Mouse (Mus musculus) midbrain, embryonic 16.5 days (tissue): ENCODE results near the gene Rpa1. TPM values are rescaled to one million over a fixed set of nuclear protein-coding genes. Genes with fewer than 3 reads are reported as not detected.

Experiments used
- ATAC-seq: fragments of 200-750 bp; cut with Nextera tagmentation; 2 replicates; pipeline ENCODE4 v1.8.0; 2017; ENCODE audit warnings: moderate TSS enrichment
- H3K27ac ChIP-seq: fragments of 300-500 bp; sonication (generic); 2 replicates; pipeline ENCODE4 v1.5.1; 2014; ENCODE audit warnings: mild to moderate bottlenecking, low read length, mixed read lengths
- H3K27me3 ChIP-seq: fragments of 300-500 bp; sonication (generic); 2 replicates; pipeline ENCODE4 v1.6.1; 2014; ENCODE audit warnings: low read depth, low read length, mixed read lengths; ENCODE audit not compliant: control insufficient read depth, insufficient read depth
- H3K36me3 ChIP-seq: fragments of 300-500 bp; sonication (generic); 2 replicates; pipeline ENCODE4 v1.6.1; 2014; ENCODE audit warnings: mild to moderate bottlenecking, low read length, moderate library complexity, mixed read lengths; ENCODE audit not compliant: control insufficient read depth, insufficient read depth
- H3K4me1 ChIP-seq: fragments of 300-500 bp; sonication (generic); 2 replicates; pipeline ENCODE4 v1.6.1; 2014; ENCODE audit warnings: mild to moderate bottlenecking, low read length, mixed read lengths; ENCODE audit not compliant: control insufficient read depth, insufficient read depth
- H3K4me2 ChIP-seq: fragments of 300-500 bp; sonication (generic); 2 replicates; pipeline ENCODE4 v1.6.1; 2014; ENCODE audit warnings: mild to moderate bottlenecking, low read length, mixed read lengths
- H3K4me3 ChIP-seq: fragments of 300-500 bp; sonication (generic); 2 replicates; pipeline ENCODE4 v1.5.1; 2014; ENCODE audit warnings: low read depth, mild to moderate bottlenecking, low read length, moderate library complexity, mixed read lengths
- H3K9ac ChIP-seq: fragments of 300-500 bp; sonication (generic); 2 replicates; pipeline ENCODE4 v1.6.1; 2014; ENCODE audit warnings: low read depth, low read length, mixed read lengths
- H3K9me3 ChIP-seq: fragments of 300-500 bp; sonication (generic); replicated peaks from 2 replicates; pipeline ENCODE4 v1.6.1; 2014; ENCODE audit warnings: mild to moderate bottlenecking, low read length, mixed read lengths; ENCODE audit not compliant: control insufficient read depth, poor library complexity, severe bottlenecking
- WGBS: fragments of 180-500 bp; shearing (Covaris S2); extraction: QIAGEN DNeasy Blood & Tissue Kit; methylation state at CpG from one replicate; pipeline ENCODE4 v1.1.7; 2014; 5-methylcytosine and 5-hydroxymethylcytosine counted together
- polyA plus RNA-seq: library from polyadenylated mRNA; unstranded; fragments of >200 nt; fragmentation: Nextera tagmentation; extraction: Ambion mirVana; gene quantifications from 2 replicates; pipeline ENCODE4 v1.2.1, GENCODE M21; 2015

Gene Rpa1
- polyA plus RNA-seq, 1 experiment from 2014 or later: 50.7 TPM

DNA sequence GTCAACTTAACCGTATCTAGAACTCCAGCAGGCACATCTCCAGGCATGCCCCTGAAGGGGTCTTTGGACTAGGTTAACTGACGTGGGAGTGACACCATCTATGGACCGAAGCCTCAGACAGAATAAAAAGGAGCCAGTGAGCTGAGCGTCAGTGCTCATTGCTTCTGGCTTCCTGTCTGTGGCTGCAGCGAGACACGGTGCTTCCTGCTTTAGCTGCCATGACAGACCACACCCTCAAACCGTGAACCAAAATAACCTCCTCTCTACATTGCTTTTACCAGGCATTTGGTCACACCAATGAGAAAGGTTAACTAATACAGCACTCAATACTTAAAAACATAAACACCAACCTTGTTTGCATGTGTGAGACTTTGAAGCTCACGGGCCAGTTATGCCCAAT, 11.4 kb downstream of the Rpa1 start:
- WGBS: 83% methylated on average over 8 of the region's 8 CpGs
- no peak for ATAC-seq
- H3K9me3 ChIP-seq: no peaks in the 10 kb centered on the region
- H3K4me1 ChIP-seq: no peaks in the 10 kb centered on the region
- H3K36me3 ChIP-seq: peaks cover 12% of the 10 kb centered on the region; the same call in 1 of the 2 replicates
- H3K27ac ChIP-seq: no peak overlapping the region
- H3K4me3 ChIP-seq: no peak overlapping the region
- no peak overlapping the region for H3K9ac ChIP-seq
- no peaks in the 10 kb centered on the region for H3K27me3 ChIP-seq
- no peak overlapping the region for H3K4me2 ChIP-seq

DNA sequence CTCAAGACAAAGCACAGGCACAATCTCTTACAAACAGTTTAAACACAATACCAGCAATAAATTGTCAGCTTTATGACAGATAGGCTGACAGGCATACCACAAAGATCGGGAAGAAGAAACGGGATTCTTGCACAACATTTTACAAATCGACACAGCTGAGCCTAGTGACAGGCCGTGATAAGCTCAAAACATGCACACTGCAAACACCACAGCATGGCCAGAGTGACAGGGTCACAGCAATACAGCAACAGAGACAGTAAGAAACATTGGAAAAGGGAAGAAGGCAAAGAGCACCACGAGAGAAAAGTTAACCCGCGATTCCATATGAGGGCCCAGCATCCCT, 22.2 kb downstream of the Rpa1 start:
- H3K4me2 ChIP-seq: no peak overlapping the region
- H3K36me3 ChIP-seq: 0 out of 2 replicates have a peak, but pooled peaks cover 2% of the 10 kb centered on the region
- 88% methylated on average over 7 of the region's 7 CpGs for WGBS
- H3K4me3 ChIP-seq: no peak overlapping the region
- no peaks in the 10 kb centered on the region for H3K9me3 ChIP-seq
- no peak overlapping the region for H3K9ac ChIP-seq
- no peak for ATAC-seq
- no peak overlapping the region for H3K27ac ChIP-seq
- H3K27me3 ChIP-seq: no peaks in the 10 kb centered on the region
- H3K4me1 ChIP-seq: no peaks in the 10 kb centered on the region

DNA sequence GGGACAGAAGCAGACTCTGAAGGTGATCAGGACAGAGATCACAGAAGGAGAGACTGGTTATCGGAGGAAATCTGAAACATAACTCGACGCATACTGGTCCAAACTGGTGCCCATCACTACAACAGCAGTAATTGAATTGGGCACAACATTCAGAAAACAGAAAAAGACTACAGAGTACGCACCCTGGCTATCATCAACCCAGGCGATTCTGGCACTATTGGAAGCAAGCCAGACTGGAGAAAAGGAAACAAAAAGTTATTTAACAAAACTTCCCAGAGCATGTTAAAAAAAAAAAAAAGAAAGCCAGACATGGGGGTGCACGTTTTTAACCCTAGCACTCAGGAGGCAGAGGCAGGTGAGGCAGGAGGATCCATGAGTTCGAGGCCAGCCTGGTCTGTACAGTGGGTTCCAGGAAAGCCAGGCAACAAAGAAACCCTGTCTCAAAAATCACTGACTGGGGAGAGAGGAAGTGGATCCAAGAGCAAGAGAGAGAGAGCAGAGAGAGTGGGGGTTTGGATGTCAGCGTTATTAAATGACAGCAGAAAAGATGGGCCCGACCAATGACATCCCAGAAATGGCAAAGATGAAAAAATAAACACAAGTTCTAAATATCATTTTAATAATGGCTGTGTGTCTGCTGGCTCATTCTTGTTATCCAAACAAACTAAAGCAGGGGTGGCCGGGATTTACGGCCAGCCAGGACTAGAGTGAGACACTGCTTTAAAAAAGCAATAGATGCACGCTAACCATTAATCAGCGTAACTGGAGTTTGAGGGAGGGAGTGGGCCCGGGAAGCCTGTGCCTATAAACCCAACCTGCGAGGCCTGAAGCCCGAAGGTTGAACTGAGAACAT, 22.8 kb downstream of the Rpa1 start:
- no peak for ATAC-seq
- Histone ChIP-seq H3K9me3 (no peaks in the 10 kb centered on the region), H3K27me3 (no peaks in the 10 kb centered on the region), H3K4me1 (no peaks in the 10 kb centered on the region), H3K4me3 (no peak overlapping the region), H3K27ac (no peak overlapping the region), H3K36me3 (0 out of 2 replicates have a peak, but pooled peaks cover 2% of the 10 kb centered on the region), H3K4me2 (no peak overlapping the region), H3K9ac (no peak overlapping the region)
- WGBS: 83% methylated on average over 16 of the region's 16 CpGs

DNA sequence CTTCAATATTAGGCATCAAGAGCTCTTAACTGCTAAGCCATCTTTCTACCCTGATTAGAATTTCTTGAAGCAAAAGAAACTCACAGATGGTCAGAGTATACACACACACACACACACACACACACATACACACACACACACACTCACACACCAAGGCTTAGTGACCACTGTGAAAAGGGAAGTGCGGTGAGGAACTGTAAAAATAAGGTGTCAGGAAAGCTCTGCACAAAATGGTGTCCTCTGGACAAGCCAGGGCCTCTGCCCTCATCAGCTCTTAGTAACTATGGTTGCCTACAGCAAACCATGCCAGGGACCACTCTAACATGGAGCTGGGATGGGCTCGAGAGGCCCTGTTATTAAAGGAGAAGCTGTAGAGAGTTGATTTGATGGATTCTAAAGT, 23.7 kb downstream of the Rpa1 start:
- WGBS: 93% methylated on average over 2 of the region's 2 CpGs
- peaks cover 2% of the 10 kb centered on the region; the same call in 1 of the 2 replicates for H3K4me1 ChIP-seq
- H3K9ac ChIP-seq: no peak overlapping the region
- no peak overlapping the region for H3K27ac ChIP-seq
- no peak overlapping the region for H3K4me2 ChIP-seq
- H3K36me3 ChIP-seq: 0 out of 2 replicates have a peak, but pooled peaks cover 2% of the 10 kb centered on the region
- no peak overlapping the region for H3K4me3 ChIP-seq
- no peak for ATAC-seq
- H3K9me3 ChIP-seq: no peaks in the 10 kb centered on the region
- H3K27me3 ChIP-seq: no peaks in the 10 kb centered on the region

DNA sequence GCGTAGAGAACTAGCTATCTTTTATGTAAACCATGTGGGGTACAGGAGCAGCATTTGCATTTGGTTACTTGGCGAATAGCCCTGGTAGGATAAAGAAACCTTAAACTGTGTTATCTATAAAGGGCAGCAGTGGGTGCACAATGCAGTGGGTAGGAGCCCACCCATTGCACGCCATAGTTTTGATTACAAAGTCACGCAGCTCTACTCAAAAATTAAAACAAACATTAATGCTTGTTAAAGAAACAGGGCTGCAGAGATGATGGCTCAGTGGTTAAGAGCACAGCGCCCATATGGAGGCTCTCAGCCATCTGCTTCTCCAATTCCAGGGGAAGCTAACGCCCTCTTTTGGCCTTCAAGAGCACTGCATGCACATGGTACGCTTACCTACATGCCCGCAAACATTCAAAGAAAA, 24.8 kb downstream of the Rpa1 start:
- Histone ChIP-seq H3K27ac (no peak overlapping the region), H3K4me2 (no peak overlapping the region), H3K4me3 (no peak overlapping the region), H3K27me3 (no peaks in the 10 kb centered on the region), H3K9me3 (no peaks in the 10 kb centered on the region), H3K36me3 (0 out of 2 replicates have a peak, but pooled peaks cover 2% of the 10 kb centered on the region), H3K9ac (no peak overlapping the region), H3K4me1 (peaks cover 13% of the 10 kb centered on the region)
- ATAC-seq: no peak
- 76% methylated on average over 8 of the region's 8 CpGs for WGBS

DNA sequence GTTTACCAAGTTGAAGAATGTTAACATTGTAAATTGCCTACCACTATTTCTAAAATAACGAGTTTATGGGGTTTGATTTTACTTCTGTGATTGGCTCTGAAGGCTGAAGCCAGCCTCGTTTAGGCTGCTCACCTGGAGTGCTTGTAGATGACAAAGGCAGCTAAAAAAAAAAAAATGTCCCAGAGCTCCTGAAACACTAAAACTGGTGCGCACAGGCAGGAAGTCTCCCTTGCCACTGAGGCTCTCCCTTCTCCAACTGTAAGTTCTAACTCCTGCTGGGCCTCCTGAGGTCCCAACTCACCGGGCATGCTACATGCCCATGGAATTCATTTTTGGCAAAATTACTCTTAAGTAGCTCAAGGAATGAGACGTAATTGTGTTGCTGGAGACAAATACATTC, 28.9 kb downstream of the Rpa1 start:
- ATAC-seq: 0 out of 2 replicates have a peak, but pooled peaks have one; percentile 36
- Histone ChIP-seq H3K4me3 (no peak overlapping the region; the same call in 1 of the 2 replicates), H3K4me1 (peaks cover 16% of the 10 kb centered on the region), H3K9ac (no peak overlapping the region), H3K4me2 (peak overlapping the region; percentile 40), H3K27ac (peak overlapping the region; percentile 74), H3K27me3 (no peaks in the 10 kb centered on the region), H3K36me3 (no peaks in the 10 kb centered on the region), H3K9me3 (no peaks in the 10 kb centered on the region)
- 46% methylated on average over 5 of the region's 5 CpGs for WGBS

DNA sequence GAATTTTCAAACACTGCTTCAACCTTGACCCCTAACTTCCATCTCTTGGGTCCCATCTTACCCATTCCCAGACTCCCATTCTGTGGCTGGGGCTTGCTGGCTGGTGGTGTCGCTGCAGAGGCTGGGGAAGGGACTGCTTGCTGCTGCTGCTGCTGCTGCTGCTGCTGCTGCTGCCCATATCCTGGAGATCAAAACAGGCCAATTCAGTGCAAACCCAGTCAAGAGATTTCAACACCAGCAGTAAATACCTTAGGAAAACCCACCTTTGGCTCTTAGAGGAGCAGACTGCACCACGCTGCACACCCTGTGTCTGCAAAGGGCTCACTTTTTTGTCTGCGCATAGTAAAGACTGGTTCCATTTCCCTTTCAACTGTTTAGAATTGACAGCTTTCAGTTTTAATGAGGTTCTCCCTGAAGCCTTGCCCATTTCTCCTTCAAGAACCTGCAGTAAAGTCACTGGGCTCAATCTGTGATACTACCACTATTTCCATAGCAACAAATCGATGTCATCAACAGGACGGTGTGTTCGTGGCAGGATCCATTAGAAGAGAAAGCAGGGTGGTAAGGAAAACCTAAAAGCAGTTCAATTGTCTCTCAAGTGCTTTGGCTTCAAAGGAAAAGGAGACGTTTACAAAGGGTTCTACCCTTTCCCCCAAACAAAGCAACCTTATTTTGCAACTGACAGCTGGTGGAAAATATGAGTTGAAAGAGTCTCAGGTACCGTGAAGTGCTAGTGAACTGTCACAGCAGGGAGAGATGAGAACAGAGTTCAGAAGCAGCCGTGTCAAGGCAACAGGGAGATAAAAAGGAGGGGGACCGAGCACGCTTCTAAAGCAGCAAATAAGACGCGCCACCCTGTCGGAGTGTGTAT, 29.5 kb downstream of the Rpa1 start:
- peaks cover 16% of the 10 kb centered on the region for H3K4me1 ChIP-seq
- peak; percentile 71 for ATAC-seq
- no peaks in the 10 kb centered on the region for H3K36me3 ChIP-seq
- peak overlapping the region; percentile 40 for H3K4me2 ChIP-seq
- H3K27me3 ChIP-seq: no peaks in the 10 kb centered on the region
- no peak overlapping the region; the same call in 1 of the 2 replicates for H3K4me3 ChIP-seq
- H3K9ac ChIP-seq: no peak overlapping the region
- H3K9me3 ChIP-seq: no peaks in the 10 kb centered on the region
- 37% methylated on average over 14 of the region's 14 CpGs for WGBS
- H3K27ac ChIP-seq: peak overlapping the region; percentile 74

DNA sequence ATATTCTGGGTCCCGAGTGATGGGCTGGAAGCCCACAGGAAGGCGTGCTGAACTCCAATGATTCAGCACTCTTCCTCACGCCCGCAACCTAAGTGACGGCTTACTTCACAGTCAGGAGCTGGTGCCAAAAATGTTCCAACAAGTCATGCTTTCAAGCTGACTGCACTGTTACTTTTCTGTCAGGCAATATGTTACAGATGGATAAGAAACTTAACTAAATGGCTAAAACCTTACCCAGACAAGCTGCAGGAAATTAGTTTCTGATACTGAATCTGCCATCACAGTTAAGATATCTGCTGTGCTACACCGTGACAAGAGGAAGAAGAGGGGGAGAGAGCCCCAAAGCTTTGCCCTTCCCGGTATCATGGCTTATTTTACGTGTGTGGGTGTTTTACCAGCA, 34.3 kb downstream of the Rpa1 start:
- H3K9me3 ChIP-seq: no peaks in the 10 kb centered on the region
- no peak for ATAC-seq
- H3K9ac ChIP-seq: no peak overlapping the region
- no peak overlapping the region for H3K4me2 ChIP-seq
- no peak overlapping the region for H3K4me3 ChIP-seq
- peaks cover 8% of the 10 kb centered on the region for H3K4me1 ChIP-seq
- peaks cover 2% of the 10 kb centered on the region; the same call in 1 of the 2 replicates for H3K36me3 ChIP-seq
- no peaks in the 10 kb centered on the region for H3K27me3 ChIP-seq
- WGBS: 94% methylated on average over 8 of the region's 8 CpGs
- no peak overlapping the region for H3K27ac ChIP-seq
